Mouse (Mus musculus) liver, embryonic 14.5 days (tissue): ENCODE data around the gene Echdc2. TPM values are rescaled to one million over a fixed set of nuclear protein-coding genes. Genes with fewer than 3 reads are reported as not detected.
"Not testable (repeated sequence)": the region's sequence is repeated elsewhere in the genome, so short reads cannot be mapped to it uniquely, and the experiment has no call there.

Source experiments
- ATAC-seq: fragments of 200-750 bp; cut with Nextera tagmentation; 2 replicates; pipeline ENCODE4 v1.8.0; 2017; ENCODE audit warnings: moderate number of reproducible peaks, mild to moderate bottlenecking, moderate library complexity; ENCODE audit not compliant: insufficient read depth
- DNase-seq, 3 experiments: peaks; one replicate each; pipeline ENCODE4 v3.0.0-alpha.2; 2012 to 2013; ENCODE audit warnings: low read depth in 3 of 3, low spot score in 3 of 3
- H3K27ac ChIP-seq: fragments of 300-500 bp; sonication (generic); 2 replicates; pipeline ENCODE4 v1.5.1; 2014; ENCODE audit warnings: moderate library complexity, mild to moderate bottlenecking, control low read depth, inconsistent platforms
- H3K27me3 ChIP-seq: fragments of 300-500 bp; sonication (generic); 2 replicates; pipeline ENCODE4 v1.6.1; 2014; ENCODE audit warnings: mild to moderate bottlenecking, low read length, moderate library complexity; ENCODE audit not compliant: control insufficient read depth, insufficient read depth
- H3K36me3 ChIP-seq: fragments of 300-500 bp; sonication (generic); replicated peaks from 2 replicates; pipeline ENCODE4 v1.6.1; 2014; ENCODE audit warnings: low read depth; ENCODE audit not compliant: control insufficient read depth, insufficient read depth
- H3K4me1 ChIP-seq, 2 experiments: fragments of 200-500 bp in 1 of 2; fragments of 300-500 bp in 1 of 2; sonication (generic) in 1 of 2; replicated peaks; 2 replicates each; pipeline ENCODE4 v1.6.1; 2012 to 2014; ENCODE audit warnings: antibody characterized with exemption in 1 of 2, inconsistent platforms in 1 of 2, low read length in 1 of 2; ENCODE audit not compliant: control insufficient read depth in 2 of 2, insufficient read depth in 2 of 2
- H3K4me2 ChIP-seq: fragments of 300-500 bp; sonication (generic); 2 replicates; pipeline ENCODE4 v1.6.1; 2014; ENCODE audit warnings: low read depth, mild to moderate bottlenecking, control low read depth, moderate library complexity
- H3K4me3 ChIP-seq, 2 experiments: fragments of 200-500 bp in 1 of 2; fragments of 300-500 bp in 1 of 2; sonication (generic) in 1 of 2; 2 replicates each; pipeline ENCODE4 v1.5.1; 2012 to 2014; ENCODE audit warnings: low read depth in 2 of 2, low read length in 2 of 2, mild to moderate bottlenecking in 2 of 2, control low read depth in 1 of 2, inconsistent platforms in 1 of 2, moderate library complexity in 1 of 2; ENCODE audit not compliant: insufficient read depth in 1 of 2
- H3K9ac ChIP-seq: fragments of 300-500 bp; sonication (generic); replicated peaks from 2 replicates; pipeline ENCODE4 v1.6.1; 2014; ENCODE audit warnings: mild to moderate bottlenecking, control low read depth, moderate library complexity
- H3K9me3 ChIP-seq: fragments of 300-500 bp; sonication (generic); 2 replicates; pipeline ENCODE4 v1.6.1; 2016; ENCODE audit warnings: low read length, mixed read lengths; ENCODE audit not compliant: control insufficient read depth
- CTCF ChIP-seq: IDR thresholded peaks from 2 replicates; pipeline ENCODE4 v1.5.1; 2016; ENCODE audit warnings: antibody characterized with exemption, low read depth, control low read depth
- EP300 ChIP-seq: IDR thresholded peaks from 2 replicates; pipeline ENCODE4 v1.6.1; 2016; ENCODE audit warnings: antibody characterized with exemption, low read depth
- WGBS: fragments of 180-500 bp; shearing (Covaris S2); extraction: QIAGEN DNeasy Blood & Tissue Kit; methylation state at CpG from one replicate; pipeline ENCODE4 v1.1.7; 2014; ENCODE audit not compliant: insufficient replicate concordance; 5-methylcytosine and 5-hydroxymethylcytosine counted together
- polyA plus RNA-seq, 2 experiments: library from polyadenylated mRNA; depleted of rRNA in 1 of 2; stranded (reverse) in 1 of 2; unstranded in 1 of 2; fragments of >200 nt; fragmentation: Nextera tagmentation in 1 of 2; extraction: Ambion mirVana in 1 of 2; gene quantifications; 2 replicates each; pipeline versions ENCODE4 v1.2.1 to v1.2.3; 2012 to 2014

Gene Echdc2
- polyA plus RNA-seq, 2 experiments = 11.1 to 12.7 TPM

DNA sequence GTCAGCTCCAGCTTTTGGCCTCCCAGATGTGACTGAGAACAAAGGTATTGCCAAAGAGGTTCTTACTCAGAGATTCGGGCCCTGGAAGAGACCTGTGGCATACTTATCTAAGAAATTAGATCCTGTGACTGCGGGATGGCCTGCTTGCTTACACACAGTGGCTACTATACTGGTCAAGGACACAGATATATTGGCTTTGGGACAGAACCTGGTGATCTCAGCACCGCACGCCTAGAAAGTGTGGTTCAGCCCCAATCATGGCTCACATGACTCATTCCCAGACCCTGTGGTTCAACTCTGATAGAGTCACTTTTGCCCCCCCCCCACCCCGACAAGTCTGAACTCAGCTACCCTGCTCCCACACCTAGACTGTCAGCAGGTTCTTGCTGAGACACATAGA, 28.3 kb upstream of the Echdc2 start:
- Histone ChIP-seq H3K27ac (no peak overlapping the region), H3K4me1 (no peaks in the 10 kb centered on the region), H3K27me3 (no peaks in the 10 kb centered on the region), H3K4me3 (no peak overlapping the region), H3K36me3 (no peaks in the 10 kb centered on the region), H3K9ac (no peak overlapping the region), H3K9me3 (no peaks in the 10 kb centered on the region), H3K4me2 (no peak overlapping the region)
- DNase-seq (no peak), ATAC-seq (no peak)
- WGBS = 62% methylated on average over 5 of the region's 5 CpGs
- TF ChIP-seq CTCF (no peak), EP300 (no peak)

- not testable (repeated sequence) for H3K4me3 ChIP-seq, H3K4me2 ChIP-seq, DNase-seq, H3K36me3 ChIP-seq, H3K9ac ChIP-seq, H3K4me1 ChIP-seq, ATAC-seq, H3K27me3 ChIP-seq, H3K9me3 ChIP-seq, H3K27ac ChIP-seq
- TF ChIP-seq CTCF = peak; percentile 19; the same call in 1 of the 2 replicates
- WGBS = 62% methylated on average over 2 of the region's 2 CpGs
These were observed 22.1 kb upstream of the Echdc2 start for GRCm38 (mm10) chr4:108143178-108143577.

DNA sequence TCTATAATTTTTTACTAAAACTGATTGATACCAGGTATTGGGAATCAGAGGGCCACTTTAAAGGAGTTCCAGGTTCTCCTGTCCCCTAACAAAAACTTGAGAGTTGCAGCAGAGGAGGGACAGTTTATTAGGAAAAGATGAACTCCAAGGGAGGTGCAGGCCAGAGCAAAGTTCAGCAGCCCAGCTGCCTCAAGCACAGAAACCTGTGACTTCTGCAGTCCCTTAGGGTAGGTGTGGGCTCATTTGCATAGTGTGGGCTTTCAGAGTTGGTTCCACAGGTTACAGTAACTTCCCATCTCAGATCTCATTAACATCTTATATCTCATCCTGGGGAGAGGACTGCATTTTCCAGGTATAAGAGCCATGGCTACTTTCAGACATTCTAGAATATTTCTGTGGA, 21.5 kb upstream of the Echdc2 start:
- Histone ChIP-seq H3K27me3 (no peaks in the 10 kb centered on the region), H3K9ac (no peak overlapping the region), H3K4me2 (no peak overlapping the region), H3K4me1 (no peaks in the 10 kb centered on the region), H3K9me3 (no peaks in the 10 kb centered on the region), H3K27ac (no peak overlapping the region), H3K4me3 (no peak overlapping the region), H3K36me3 (no peaks in the 10 kb centered on the region)
- TF ChIP-seq EP300 (no peak), CTCF (no peak)
- no peak for DNase-seq
- ATAC-seq = no peak

- WGBS = 71% methylated on average over 1 of the region's 1 CpGs
- TF ChIP-seq EP300 (no peak), CTCF (no peak)
These were observed 20.4 kb upstream of the Echdc2 start, which contains the start of gene Scp2 for GRCm38 (mm10) chr4:108144880-108145279. Gene Scp2, minus strand, starts transcription at chr4:108144998.

GRCm38 (mm10) chr4:108145554-108145953, 19.7 kb upstream of the Echdc2 start:
- not testable (repeated sequence) for H3K4me3 ChIP-seq, H3K4me1 ChIP-seq, H3K4me2 ChIP-seq, H3K27me3 ChIP-seq, H3K9ac ChIP-seq, H3K27ac ChIP-seq, H3K36me3 ChIP-seq, ATAC-seq, H3K9me3 ChIP-seq, DNase-seq
- WGBS = 46% methylated on average over 3 of the region's 3 CpGs

More at GRCm38 (mm10) chr4:108144880-108145279, 20.4 kb upstream of the Echdc2 start, which contains the start of gene Scp2:
- no peaks in the 10 kb centered on the region for H3K36me3 ChIP-seq
- no peak within 1 kb of the TSS for H3K4me2 ChIP-seq
- no peaks in the 10 kb centered on the region for H3K27me3 ChIP-seq
- no peaks in the 10 kb centered on the region for H3K4me1 ChIP-seq
- ATAC-seq (no peak), DNase-seq (no peak)
- H3K27ac ChIP-seq = no peak within 1 kb of the TSS
- H3K4me3 ChIP-seq = no peak within 1 kb of the TSS
- H3K9me3 ChIP-seq = no peaks in the 10 kb centered on the region
- H3K9ac ChIP-seq = no peak within 1 kb of the TSS

GRCm38 (mm10) chr4:108155141-108155540, 10.1 kb upstream of the Echdc2 start:
- not testable (repeated sequence) for H3K4me3 ChIP-seq, H3K9ac ChIP-seq, H3K9me3 ChIP-seq, H3K4me2 ChIP-seq, H3K36me3 ChIP-seq, ATAC-seq, H3K4me1 ChIP-seq, H3K27me3 ChIP-seq, H3K27ac ChIP-seq, DNase-seq
- 72% methylated on average over 1 of the region's 1 CpGs for WGBS
